Mouse (Mus musculus): Measurements from ENCODE around the gene Cyp4a10.
"Not testable (repeated sequence)": the region's sequence is repeated elsewhere in the genome, so short reads cannot be mapped to it uniquely, and the experiment has no call there.

Gene Cyp4a10

GRCm38 (mm10) chr4:115518000-115518399, at the start of gene Cyp4a10:
Cyp4a10 (plus strand) TSS chr4:115518264.
- DNase-seq, result not testable (repeated sequence)

GRCm38 (mm10) chr4:115473585-115473984, 44.5 kb upstream of the Cyp4a10 start:
- not testable (repeated sequence) for DNase-seq

GRCm38 (mm10) chr4:115476051-115476450, 42.0 kb upstream of the Cyp4a10 start:
- not testable (repeated sequence) for DNase-seq

GRCm38 (mm10) chr4:115481006-115481652, 36.9 kb upstream of the Cyp4a10 start:
- no peak for DNase-seq

DNA sequence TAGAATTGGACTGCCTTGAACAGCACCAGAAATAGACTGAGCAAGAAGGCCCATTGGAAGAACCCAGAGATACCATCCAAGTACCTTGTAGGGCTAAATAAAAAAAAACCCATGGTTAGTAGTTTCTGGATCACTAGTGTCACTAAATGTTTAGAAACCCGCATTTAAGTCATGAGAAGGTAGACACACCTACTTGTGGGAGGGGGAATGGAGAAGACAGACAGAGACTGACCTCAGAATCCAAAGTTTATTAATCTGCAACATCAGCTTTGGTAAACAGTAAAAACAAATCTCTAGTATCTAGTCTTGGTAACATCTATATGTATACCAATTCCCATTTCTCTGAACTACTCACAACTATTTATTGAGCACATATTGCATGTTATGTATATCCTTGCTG, 22.1 kb upstream of the Cyp4a10 start, which contains the start of gene Cyp4a14:
TSS of gene Cyp4a14 (minus strand) at position 142 of the 400 bp plus-strand sequence.
- no peak for DNase-seq

- DNase-seq, result no peak
Observed at GRCm38 (mm10) chr4:115497466-115497865, 20.6 kb upstream of the Cyp4a10 start.

DNA sequence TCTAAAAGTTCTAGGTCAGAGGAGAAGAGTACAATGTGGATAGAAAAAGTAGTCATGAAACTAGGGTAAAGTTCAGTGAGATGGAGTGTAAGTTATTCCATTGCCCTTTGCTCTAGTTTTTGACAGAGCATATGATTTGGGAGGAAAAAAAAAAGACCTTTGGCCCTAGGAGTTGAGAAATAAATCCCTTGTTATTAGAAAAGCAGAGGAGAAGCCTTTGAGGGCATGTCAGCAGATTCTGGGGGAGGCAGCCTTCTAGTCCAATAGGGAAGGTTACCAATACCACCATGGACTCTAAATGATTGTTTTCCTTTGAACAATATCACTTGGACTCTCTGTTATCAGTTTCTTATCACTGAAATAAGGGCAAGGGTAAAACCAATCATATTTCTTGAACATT, 4.1 kb upstream of the Cyp4a10 start:
- not testable (repeated sequence) for DNase-seq

DNA sequence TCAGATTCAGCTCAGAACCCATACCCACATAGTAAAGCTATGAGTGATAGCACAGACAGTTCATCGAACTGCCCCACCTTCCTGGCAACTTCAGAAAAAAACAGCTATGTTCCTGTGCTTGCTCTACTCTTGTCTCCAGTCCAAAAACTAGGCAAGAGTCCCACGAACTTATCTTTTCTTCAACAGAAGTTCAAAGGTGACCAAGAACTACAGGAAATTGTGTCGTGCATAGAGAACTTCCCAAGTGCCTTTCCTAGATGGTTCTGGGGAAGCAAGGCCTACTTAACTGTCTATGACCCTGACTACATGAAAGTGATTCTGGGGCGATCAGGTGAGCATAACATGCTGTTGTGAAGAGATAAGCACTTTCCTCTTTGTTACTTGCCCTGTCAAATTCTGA, 1.4 kb downstream of the Cyp4a10 start:
- DNase-seq, result no peak

- no peak for DNase-seq
Observed at GRCm38 (mm10) chr4:115521766-115522165, 3.7 kb downstream of the Cyp4a10 start.

GRCm38 (mm10) chr4:115545101-115545500, 27.0 kb downstream of the Cyp4a10 start:
- DNase-seq, result no peak

DNA sequence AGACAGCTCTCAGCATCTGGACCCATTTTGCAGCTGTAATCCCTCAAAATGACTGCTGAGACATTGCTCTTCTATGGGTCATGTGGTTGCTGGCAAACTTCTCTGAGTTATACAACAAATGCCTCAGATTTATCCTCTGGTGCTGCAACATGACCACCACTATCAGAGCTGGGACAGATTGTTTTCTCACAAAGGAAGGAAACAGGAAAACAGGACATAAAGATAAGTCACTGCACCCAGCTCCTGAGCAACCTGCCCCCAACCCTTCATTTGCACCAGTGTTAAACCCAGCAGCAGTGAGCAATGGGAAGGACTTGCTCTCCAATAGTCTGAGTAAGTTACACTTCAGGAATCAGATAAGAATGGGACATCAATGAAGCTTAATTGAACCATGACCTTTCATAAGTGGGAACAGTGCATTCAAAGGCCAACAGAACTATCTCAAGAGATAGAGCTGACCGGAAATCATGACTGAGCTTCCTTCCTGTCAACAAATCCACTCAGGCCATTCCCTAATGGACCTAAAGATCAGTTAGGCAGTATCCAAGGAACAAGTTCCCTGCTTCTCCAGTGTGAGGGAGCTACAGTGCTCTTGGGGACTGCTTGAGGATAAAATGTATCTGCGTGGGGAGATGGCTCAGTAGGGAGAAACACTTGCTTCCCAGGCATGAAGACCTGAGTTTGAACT, 28.2 kb downstream of the Cyp4a10 start:
- no peak for DNase-seq

GRCm38 (mm10) chr4:115552726-115553125, 34.7 kb downstream of the Cyp4a10 start:
- no peak for DNase-seq

DNA sequence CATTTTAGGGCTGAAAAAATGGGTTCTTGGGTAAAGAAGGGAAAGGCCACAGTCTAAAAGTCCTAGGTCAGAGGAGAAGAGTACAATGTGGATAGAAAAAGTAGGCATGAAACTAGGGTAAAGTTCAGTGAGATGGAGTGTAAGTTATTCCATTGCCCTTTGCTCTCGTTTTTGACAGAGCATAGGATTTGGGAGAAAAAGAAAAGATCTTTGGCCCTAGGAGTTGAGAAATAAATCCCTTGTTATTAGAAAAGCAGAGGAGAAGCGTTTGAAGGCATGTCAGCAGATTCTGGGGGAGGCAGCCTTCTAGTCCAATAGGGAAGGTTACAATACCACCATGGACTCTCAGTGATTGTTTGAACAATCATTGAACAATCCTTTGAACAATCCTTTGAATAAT, 37.4 kb downstream of the Cyp4a10 start:
- DNase-seq, result no peak

DNA sequence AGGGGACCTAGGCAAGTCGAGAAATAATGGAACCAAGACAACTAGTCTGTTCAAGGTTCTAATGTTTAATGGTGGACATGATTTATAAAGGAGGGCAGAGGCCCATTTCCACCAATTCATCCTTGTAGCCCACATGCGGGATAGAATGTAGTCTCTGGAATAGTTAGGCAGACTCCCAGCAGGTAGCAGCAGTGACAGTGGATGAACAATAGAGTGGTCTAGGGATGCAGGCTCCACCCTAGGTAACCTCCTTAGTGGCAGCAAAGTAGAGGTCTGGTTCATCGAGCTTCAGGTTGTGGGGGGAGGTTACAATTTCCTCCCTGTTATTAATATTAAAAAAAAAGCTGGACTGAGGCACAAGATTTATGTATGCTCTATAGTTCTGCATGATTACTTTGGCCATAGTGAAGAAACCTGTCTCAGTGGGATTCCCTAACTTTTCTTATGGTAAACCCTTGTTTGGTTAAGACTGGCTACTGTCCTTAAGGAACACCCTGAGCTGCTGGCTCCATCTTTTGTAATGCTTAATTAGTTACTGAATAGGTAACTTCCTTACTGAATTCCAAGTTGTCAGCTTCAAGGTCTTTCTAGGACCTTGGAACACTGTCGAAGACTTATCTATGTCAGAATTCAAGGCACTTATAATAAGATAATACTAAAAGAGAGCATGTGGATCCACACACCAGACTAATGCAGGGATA, 39.9 kb downstream of the Cyp4a10 start:
- DNase-seq, result no peak

DNA sequence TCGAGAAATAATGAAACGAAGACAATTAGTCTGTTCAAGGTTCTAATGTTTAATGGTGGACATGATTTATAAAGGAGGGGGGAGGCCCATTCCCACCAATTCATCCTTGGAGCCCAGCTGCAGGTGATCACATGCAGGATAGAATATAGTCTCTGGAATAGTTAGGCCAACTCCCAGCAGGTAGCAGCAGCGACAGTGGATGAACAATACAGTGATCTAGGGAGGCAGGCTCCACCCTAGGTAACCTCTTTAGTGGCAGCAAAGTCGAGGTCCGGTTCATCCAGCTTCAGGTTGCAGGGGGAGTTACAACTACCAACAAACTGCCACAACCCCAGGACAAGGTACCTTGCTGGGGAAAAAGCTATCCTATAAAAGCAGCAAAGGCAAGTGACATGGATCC, 43.2 kb downstream of the Cyp4a10 start:
- not testable (repeated sequence) for DNase-seq

DNA sequence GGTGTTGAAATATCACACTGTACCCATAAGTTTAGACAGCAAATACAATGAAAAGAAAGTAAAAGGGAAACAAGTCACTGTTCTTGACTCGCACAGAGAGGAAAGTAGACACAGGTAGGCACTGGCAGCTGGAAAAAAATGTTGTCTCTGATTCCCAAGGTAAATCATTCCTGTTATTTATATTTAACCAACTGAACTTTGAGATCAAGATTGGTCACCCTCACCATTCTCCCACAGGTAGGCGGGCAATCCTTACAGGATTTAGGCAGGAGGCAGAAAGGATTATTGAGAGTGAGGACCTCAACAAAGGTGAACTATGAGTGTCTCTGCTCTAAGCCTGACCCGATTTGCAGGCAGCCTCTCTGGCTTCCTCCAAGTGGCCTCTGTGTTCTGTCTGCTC, 45.3 kb downstream of the Cyp4a10 start, which contains the start of gene Cyp4a31:
TSS of gene Cyp4a31 (plus strand) at position 249 of the 400 bp plus-strand sequence.
- no peak for DNase-seq

DNA sequence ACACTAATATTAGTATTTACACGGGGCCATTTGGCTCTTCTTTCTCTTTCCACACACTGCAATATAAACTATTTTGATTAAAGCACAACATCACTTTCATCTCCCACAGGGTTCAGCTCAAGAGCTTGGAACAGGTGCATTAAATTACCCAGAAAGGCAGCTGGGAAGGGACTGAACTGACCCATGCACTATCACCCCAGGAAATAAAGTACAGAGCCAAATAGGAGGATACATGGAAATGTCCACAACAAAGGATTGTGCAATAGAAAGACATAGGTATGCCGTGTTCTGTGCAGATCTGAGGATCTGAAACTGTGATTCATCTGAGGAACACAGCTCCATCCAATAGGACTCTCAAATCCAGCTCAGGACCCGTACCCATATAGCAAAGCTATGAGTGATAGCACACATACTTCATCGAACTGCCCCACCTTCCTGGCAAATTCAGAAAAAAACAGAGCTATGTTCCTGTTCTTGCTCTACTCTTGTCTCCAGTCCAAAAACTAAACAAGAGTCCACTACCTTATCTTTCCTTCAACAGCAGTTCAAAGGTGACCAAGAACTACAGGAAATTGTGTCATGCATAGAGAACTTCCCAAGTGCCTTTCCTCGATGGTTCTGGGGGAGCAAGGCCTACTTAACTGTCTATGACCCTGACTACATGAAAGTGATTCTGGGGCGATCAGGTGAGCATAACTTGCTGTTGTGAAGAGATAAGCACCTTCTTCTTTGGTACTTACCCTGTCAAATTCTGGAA, 46.6 kb downstream of the Cyp4a10 start:
- not testable (repeated sequence) for DNase-seq

GRCm38 (mm10) chr4:115575255-115575654, 57.2 kb downstream of the Cyp4a10 start:
- DNase-seq, result no peak

- DNase-seq, result no peak
Observed at GRCm38 (mm10) chr4:115575776-115576175, 57.7 kb downstream of the Cyp4a10 start.

DNA sequence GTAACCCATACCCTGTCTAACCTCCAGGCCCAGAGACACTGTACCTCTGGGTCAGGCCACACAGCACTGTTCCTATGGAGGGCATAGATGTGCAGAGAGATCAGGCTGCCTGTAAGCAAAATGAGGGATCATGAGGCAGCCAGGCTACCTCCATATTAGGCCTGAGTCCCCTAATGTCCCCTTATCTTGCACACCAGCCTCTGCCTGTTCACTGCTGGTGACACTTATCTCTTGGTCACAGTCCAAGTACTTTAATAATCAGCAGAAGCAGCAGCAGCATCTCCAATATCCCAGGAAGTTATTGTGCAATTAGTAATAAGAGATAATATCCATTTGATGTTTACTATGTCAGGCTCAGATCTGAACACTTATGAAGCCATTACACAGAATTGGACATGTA, 65.0 kb downstream of the Cyp4a10 start:
- DNase-seq, result no peak

Measured in thymus, postnatal 36 days (tissue).